Mouse (Mus musculus) liver, embryonic 16.5 days (tissue): ENCODE data around the gene Phf21a. TPM values are rescaled to one million over a fixed set of nuclear protein-coding genes. Genes with fewer than 3 reads are reported as not detected.

ENCODE experiments used
- ATAC-seq: fragments of 200-750 bp; cut with Nextera tagmentation; 2 replicates; pipeline ENCODE4 v1.8.0; 2017; ENCODE audit warnings: low read depth, mild to moderate bottlenecking, moderate number of reproducible peaks, moderate library complexity
- H3K27ac ChIP-seq: fragments of 300-500 bp; sonication (generic); 2 replicates; pipeline ENCODE4 v1.5.1; 2014; ENCODE audit warnings: mild to moderate bottlenecking, low read length
- H3K27me3 ChIP-seq: fragments of 300-500 bp; sonication (generic); 2 replicates; pipeline ENCODE4 v1.6.1; 2014; ENCODE audit warnings: low read depth, low read length, mixed read lengths; ENCODE audit not compliant: control insufficient read depth, insufficient read depth
- H3K36me3 ChIP-seq: fragments of 300-500 bp; sonication (generic); 2 replicates; pipeline ENCODE4 v1.6.1; 2014; ENCODE audit warnings: mild to moderate bottlenecking; ENCODE audit not compliant: control insufficient read depth, insufficient read depth
- H3K4me1 ChIP-seq: fragments of 300-500 bp; sonication (generic); 2 replicates; pipeline ENCODE4 v1.6.1; 2014; ENCODE audit warnings: low read depth, low read length, mixed read lengths; ENCODE audit not compliant: control insufficient read depth
- H3K4me2 ChIP-seq: fragments of 300-500 bp; sonication (generic); 2 replicates; pipeline ENCODE4 v1.6.1; 2014; ENCODE audit warnings: low read depth, low read length, mixed read lengths
- H3K4me3 ChIP-seq: fragments of 300-500 bp; sonication (generic); 2 replicates; pipeline ENCODE4 v1.5.1; 2014; ENCODE audit warnings: low read depth, mild to moderate bottlenecking, low read length
- H3K9ac ChIP-seq: fragments of 300-500 bp; sonication (generic); 2 replicates; pipeline ENCODE4 v1.6.1; 2014; ENCODE audit warnings: low read depth, low read length
- H3K9me3 ChIP-seq: fragments of 300-500 bp; sonication (generic); replicated peaks from 2 replicates; pipeline ENCODE4 v1.6.1; 2016; ENCODE audit warnings: low read length; ENCODE audit not compliant: control insufficient read depth
- WGBS: fragments of 180-500 bp; shearing (Covaris S2); extraction: QIAGEN DNeasy Blood & Tissue Kit; methylation state at CpG from one replicate; pipeline ENCODE4 v1.1.7; 2014; ENCODE audit not compliant: insufficient replicate concordance; 5-methylcytosine and 5-hydroxymethylcytosine counted together
- polyA plus RNA-seq: library from polyadenylated mRNA; unstranded; fragments of >200 nt; fragmentation: Nextera tagmentation; extraction: Ambion mirVana; gene quantifications from 2 replicates; pipeline ENCODE4 v1.2.1, GENCODE M21; 2015

The Phf21a gene
- polyA plus RNA-seq, 1 experiment from 2014 or later = 2.8 TPM

GRCm38 (mm10) chr2:92221431-92221830 lies 128.5 kb downstream of the Phf21a start:
- Histone ChIP-seq H3K27ac (no peak overlapping the region), H3K4me2 (no peak overlapping the region), H3K36me3 (no peaks in the 10 kb centered on the region; the same call in 1 of the 2 replicates), H3K4me3 (no peak overlapping the region), H3K9ac (no peak overlapping the region), H3K27me3 (no peaks in the 10 kb centered on the region), H3K4me1 (no peaks in the 10 kb centered on the region), H3K9me3 (no peaks in the 10 kb centered on the region)
- 68% methylated on average over 6 of the region's 6 CpGs for WGBS
- ATAC-seq = no peak

GRCm38 (mm10) chr2:92225592-92225991 lies 132.7 kb downstream of the Phf21a start:
- H3K9ac ChIP-seq = no peak overlapping the region
- no peak overlapping the region for H3K4me3 ChIP-seq
- WGBS = 23% methylated on average over 1 of the region's 1 CpGs
- H3K27ac ChIP-seq = no peak overlapping the region
- H3K36me3 ChIP-seq = no peaks in the 10 kb centered on the region; the same call in 1 of the 2 replicates
- H3K4me1 ChIP-seq = no peaks in the 10 kb centered on the region
- H3K27me3 ChIP-seq = no peaks in the 10 kb centered on the region
- ATAC-seq = no peak
- H3K9me3 ChIP-seq = no peaks in the 10 kb centered on the region
- no peak overlapping the region for H3K4me2 ChIP-seq

- WGBS = 68% methylated on average over 9 of the region's 9 CpGs
- H3K9ac ChIP-seq = no peak overlapping the region
- H3K4me1 ChIP-seq = no peaks in the 10 kb centered on the region
- H3K27ac ChIP-seq = no peak overlapping the region
- no peak overlapping the region for H3K4me2 ChIP-seq
- no peaks in the 10 kb centered on the region for H3K36me3 ChIP-seq
- H3K9me3 ChIP-seq = no peaks in the 10 kb centered on the region
- ATAC-seq = no peak
- H3K27me3 ChIP-seq = no peaks in the 10 kb centered on the region
- H3K4me3 ChIP-seq = no peak overlapping the region
These were observed 137.1 kb downstream of the Phf21a start for GRCm38 (mm10) chr2:92229973-92230372.

- no peak for ATAC-seq
- Histone ChIP-seq H3K4me1 (no peaks in the 10 kb centered on the region), H3K4me3 (no peak overlapping the region), H3K9ac (no peak overlapping the region), H3K36me3 (no peaks in the 10 kb centered on the region), H3K4me2 (no peak overlapping the region), H3K9me3 (no peaks in the 10 kb centered on the region), H3K27me3 (no peaks in the 10 kb centered on the region), H3K27ac (no peak overlapping the region)
These were observed 138.8 kb downstream of the Phf21a start for GRCm38 (mm10) chr2:92231706-92232105.

- Histone ChIP-seq H3K36me3 (no peaks in the 10 kb centered on the region), H3K4me1 (no peaks in the 10 kb centered on the region), H3K27ac (no peak overlapping the region), H3K4me2 (no peak overlapping the region), H3K4me3 (no peak overlapping the region), H3K27me3 (no peaks in the 10 kb centered on the region), H3K9me3 (no peaks in the 10 kb centered on the region), H3K9ac (no peak overlapping the region)
- ATAC-seq = no peak
- WGBS = 66% methylated on average over 5 of the region's 5 CpGs
These were observed 141.9 kb downstream of the Phf21a start for GRCm38 (mm10) chr2:92234768-92235332.

GRCm38 (mm10) chr2:92240299-92240698 lies 147.4 kb downstream of the Phf21a start:
- H3K9me3 ChIP-seq = no peaks in the 10 kb centered on the region
- no peak overlapping the region for H3K4me3 ChIP-seq
- H3K4me1 ChIP-seq = no peaks in the 10 kb centered on the region
- no peak overlapping the region for H3K27ac ChIP-seq
- no peak overlapping the region for H3K9ac ChIP-seq
- WGBS = 54% methylated on average over 2 of the region's 2 CpGs
- H3K36me3 ChIP-seq = no peaks in the 10 kb centered on the region
- H3K4me2 ChIP-seq = no peak overlapping the region
- no peak for ATAC-seq
- no peaks in the 10 kb centered on the region for H3K27me3 ChIP-seq

GRCm38 (mm10) chr2:92240816-92241215 lies 147.9 kb downstream of the Phf21a start:
- H3K4me2 ChIP-seq = no peak overlapping the region

GRCm38 (mm10) chr2:92241317-92241716 lies 148.4 kb downstream of the Phf21a start:
- Histone ChIP-seq H3K4me2 (no peak overlapping the region), H3K27ac (no peak overlapping the region), H3K27me3 (no peaks in the 10 kb centered on the region), H3K4me3 (no peak overlapping the region), H3K36me3 (no peaks in the 10 kb centered on the region), H3K9me3 (no peaks in the 10 kb centered on the region), H3K4me1 (no peaks in the 10 kb centered on the region), H3K9ac (no peak overlapping the region)
- WGBS = 53% methylated on average over 3 of the region's 3 CpGs
- no peak for ATAC-seq

More at GRCm38 (mm10) chr2:92240816-92241215, 147.9 kb downstream of the Phf21a start:
- H3K9me3 ChIP-seq = no peaks in the 10 kb centered on the region
- no peaks in the 10 kb centered on the region for H3K36me3 ChIP-seq
- no peak overlapping the region for H3K4me3 ChIP-seq
- ATAC-seq = no peak
- no peak overlapping the region for H3K27ac ChIP-seq
- H3K9ac ChIP-seq = no peak overlapping the region
- 74% methylated on average over 2 of the region's 2 CpGs for WGBS
- no peaks in the 10 kb centered on the region for H3K27me3 ChIP-seq
- H3K4me1 ChIP-seq = no peaks in the 10 kb centered on the region

GRCm38 (mm10) chr2:92246112-92246511 lies 153.2 kb downstream of the Phf21a start:
- 57% methylated on average over 1 of the region's 1 CpGs for WGBS
- Histone ChIP-seq H3K4me2 (no peak overlapping the region), H3K36me3 (no peaks in the 10 kb centered on the region), H3K4me1 (no peaks in the 10 kb centered on the region), H3K9ac (no peak overlapping the region), H3K9me3 (no peaks in the 10 kb centered on the region), H3K27me3 (no peaks in the 10 kb centered on the region), H3K27ac (no peak overlapping the region), H3K4me3 (no peak overlapping the region)
- no peak for ATAC-seq
